Mouse (Mus musculus) erythroblast, embryonic 14.5 days (primary cell): Measurements from ENCODE around the gene Arhgap44.

Source experiments
- GATA1 ChIP-seq: IDR thresholded peaks from 2 replicates; pipeline ENCODE4 v1.6.1; 2012; ENCODE audit warnings: low read length, inconsistent platforms, mixed read lengths
- TAL1 ChIP-seq: IDR thresholded peaks from 3 replicates; pipeline ENCODE4 v1.6.1; 2012; ENCODE audit warnings: low read length, inconsistent platforms, mixed read lengths

DNA sequence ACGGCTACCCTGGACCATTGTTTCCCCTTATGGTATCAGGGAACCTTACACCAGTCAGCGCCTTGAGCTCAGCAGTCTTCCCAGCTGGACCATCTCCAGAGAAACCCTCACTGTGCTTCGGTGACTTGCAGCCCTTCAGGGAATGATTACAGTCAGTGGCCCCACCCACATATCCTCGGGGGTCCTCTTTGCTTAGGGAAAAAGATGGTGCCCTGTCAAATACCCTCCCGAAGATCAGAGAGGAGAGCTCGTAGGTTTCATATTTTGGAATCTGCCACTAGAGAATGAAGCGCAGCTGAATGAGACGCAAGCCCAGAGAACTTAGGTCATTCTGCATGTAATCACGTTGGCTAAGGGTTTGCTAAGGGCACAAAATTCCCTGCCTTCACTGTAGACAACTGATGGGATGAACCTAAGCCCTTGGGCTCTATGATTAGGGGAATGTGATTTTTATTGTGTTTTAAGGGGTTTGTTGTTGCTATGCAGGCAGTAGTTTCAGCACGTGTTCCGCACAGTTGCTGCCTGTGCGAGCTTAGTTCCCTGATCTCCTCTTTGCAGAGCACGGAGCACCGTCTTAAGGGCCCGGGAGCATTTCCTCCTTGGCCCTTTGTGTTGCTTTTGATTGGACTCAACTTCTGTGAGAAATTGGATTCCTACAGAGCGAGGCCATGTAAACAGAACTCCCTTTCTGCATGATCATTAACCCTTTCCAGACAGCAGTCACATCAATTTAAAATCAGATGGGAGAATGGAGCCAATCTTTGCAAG, 205.6 kb downstream of the Arhgap44 start:
- TF ChIP-seq TAL1 (no peak), GATA1 (no peak)
